15 mouse cellular contexts compared by ENCODE assay signal in the genomic region with DNA sequence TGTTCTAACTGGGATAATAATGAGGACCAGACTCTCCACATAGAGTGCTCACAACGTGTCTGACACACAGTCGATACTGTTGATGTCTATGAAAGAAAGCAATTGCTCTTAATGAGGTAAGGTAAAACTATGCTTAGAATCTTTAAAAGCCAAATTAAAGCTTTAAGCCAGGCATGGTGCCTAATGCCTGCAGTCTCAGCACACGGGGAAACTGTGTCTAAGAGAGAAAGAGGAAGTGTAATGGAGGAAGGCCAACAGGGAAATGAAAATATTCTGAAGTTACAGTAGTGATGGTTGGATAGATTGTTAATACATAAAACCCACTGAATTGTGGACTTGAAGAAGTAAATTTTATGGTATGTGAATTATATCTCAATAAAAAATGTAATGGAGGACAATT. TPM values are rescaled to one million over a fixed set of nuclear protein-coding genes. Genes with fewer than 3 reads are reported as not detected.
"Had no signal": no experiment of that assay in that cellular context is flagged by ENCODE, and none has a peak within 500 bp of the region (broad histone marks: within the 10 kb centered on the region; RNA-seq: fewer than 3 reads in every experiment).

No protein-coding gene starts in this region.

- DNase-seq: kidney, adult 2 months; kidney, postnatal 14 days; liver, embryonic 13.5 days; liver, postnatal 0 days; lung, postnatal 14 days; right cerebral cortex, postnatal 14 days; thymus, adult 2 months; thymus, postnatal 36 days had no signal

- H3K4me1 ChIP-seq: intestine, embryonic 15.5 days; kidney, embryonic 15.5 days; liver, embryonic 13.5 days; lung, embryonic 15.5 days; midbrain, embryonic 10.5 days; neural tube, embryonic 13.5 days had no signal

- H3K36me3 ChIP-seq: intestine, embryonic 15.5 days; kidney, embryonic 15.5 days; liver, embryonic 13.5 days; lung, embryonic 15.5 days; midbrain, embryonic 10.5 days; midbrain, embryonic 15.5 days; neural tube, embryonic 13.5 days had no signal

- ATAC-seq: intestine, embryonic 15.5 days; liver, postnatal 0 days; midbrain, embryonic 15.5 days had no signal

- H3K27me3 ChIP-seq: intestine, embryonic 15.5 days; kidney, embryonic 15.5 days; lung, embryonic 15.5 days; midbrain, embryonic 15.5 days had no signal

- H3K27ac ChIP-seq: intestine, embryonic 15.5 days; kidney, embryonic 15.5 days; liver, embryonic 13.5 days; lung, embryonic 15.5 days; midbrain, embryonic 10.5 days; midbrain, embryonic 15.5 days; neural tube, embryonic 13.5 days had no signal

- H3K9ac ChIP-seq: intestine, embryonic 15.5 days; kidney, embryonic 15.5 days; liver, embryonic 13.5 days; liver, postnatal 0 days; lung, embryonic 15.5 days; midbrain, embryonic 15.5 days; neural tube, embryonic 13.5 days had no signal

- H3K9me3 ChIP-seq: intestine, embryonic 15.5 days; kidney, embryonic 15.5 days; liver, embryonic 13.5 days; lung, embryonic 15.5 days; midbrain, embryonic 10.5 days; midbrain, embryonic 15.5 days; neural tube, embryonic 13.5 days had no signal

- H3K4me3 ChIP-seq: intestine, embryonic 15.5 days; kidney, embryonic 15.5 days; liver, embryonic 13.5 days; lung, embryonic 15.5 days; midbrain, embryonic 10.5 days; midbrain, embryonic 15.5 days; neural tube, embryonic 13.5 days had no signal

- H3K4me2 ChIP-seq: intestine, embryonic 15.5 days; kidney, embryonic 15.5 days; liver, embryonic 13.5 days; lung, embryonic 15.5 days; midbrain, embryonic 15.5 days; neural tube, embryonic 13.5 days had no signal

RNA-seq across cellular contexts. Expression of gene Chrna1, which starts 25.7 kb away (rescaled TPM):
- polyA plus RNA-seq: kidney, adult 2 months; large intestine, adult 2 months had no signal
